Mouse (Mus musculus) midbrain, postnatal 0 days (tissue): ENCODE data around the gene Sh3pxd2a. TPM values are rescaled to one million over a fixed set of nuclear protein-coding genes. Genes with fewer than 3 reads are reported as not detected.

Experiments used
- ATAC-seq: fragments of 200-750 bp; cut with Nextera tagmentation; 2 replicates; pipeline ENCODE4 v1.8.0; 2017; ENCODE audit warnings: moderate number of reproducible peaks, mild to moderate bottlenecking, moderate TSS enrichment, moderate library complexity; ENCODE audit not compliant: low FRiP score
- DNase-seq: peaks from one replicate; pipeline ENCODE4 v3.0.0-alpha.2; 2015; ENCODE audit warnings: low spot score
- H3K27ac ChIP-seq: fragments of 300-500 bp; sonication (generic); 2 replicates; pipeline ENCODE4 v1.5.1; 2014; ENCODE audit warnings: low read depth, mild to moderate bottlenecking, low read length, mixed read lengths
- H3K27me3 ChIP-seq: fragments of 300-500 bp; sonication (generic); 2 replicates; pipeline ENCODE4 v1.6.1; 2014; ENCODE audit warnings: low read length, control low read depth, mixed read lengths; ENCODE audit not compliant: insufficient read depth
- H3K36me3 ChIP-seq: fragments of 300-500 bp; sonication (generic); 2 replicates; pipeline ENCODE4 v1.6.1; 2014; ENCODE audit warnings: low read length, control low read depth, mixed read lengths; ENCODE audit not compliant: insufficient read depth
- H3K4me1 ChIP-seq: fragments of 300-500 bp; sonication (generic); 2 replicates; pipeline ENCODE4 v1.6.1; 2014; ENCODE audit warnings: mild to moderate bottlenecking, control low read depth, antibody characterized with exemption, low read length, mixed read lengths; ENCODE audit not compliant: insufficient read depth
- H3K4me2 ChIP-seq: fragments of 300-500 bp; sonication (generic); 2 replicates; pipeline ENCODE4 v1.6.1; 2014; ENCODE audit warnings: low read depth, mild to moderate bottlenecking, low read length, mixed read lengths; ENCODE audit not compliant: poor library complexity, severe bottlenecking
- H3K4me3 ChIP-seq: fragments of 300-500 bp; sonication (generic); 2 replicates; pipeline ENCODE4 v1.5.1; 2014; ENCODE audit warnings: low read depth, mild to moderate bottlenecking, low read length, moderate library complexity
- H3K9ac ChIP-seq: fragments of 300-500 bp; sonication (generic); replicated peaks from 2 replicates; pipeline ENCODE4 v1.6.1; 2014; ENCODE audit warnings: mild to moderate bottlenecking, low read length, moderate library complexity, mixed read lengths; ENCODE audit not compliant: poor library complexity, severe bottlenecking
- H3K9me3 ChIP-seq: fragments of 300-500 bp; sonication (generic); 2 replicates; pipeline ENCODE4 v1.6.1; 2016; ENCODE audit warnings: low read length, control low read depth
- CTCF ChIP-seq: IDR thresholded peaks from 2 replicates; pipeline ENCODE4 v1.5.1; 2016; ENCODE audit warnings: antibody characterized with exemption, mild to moderate bottlenecking
- WGBS: fragments of 180-500 bp; shearing (Covaris S2); extraction: QIAGEN DNeasy Blood & Tissue Kit; methylation state at CpG from one replicate; pipeline ENCODE4 v1.1.7; 2014; 5-methylcytosine and 5-hydroxymethylcytosine counted together
- polyA plus RNA-seq: library from polyadenylated mRNA; unstranded; fragments of >200 nt; fragmentation: Nextera tagmentation; extraction: Ambion mirVana; gene quantifications from 2 replicates; pipeline ENCODE4 v1.2.1, GENCODE M21; 2015
- total RNA-seq: library from RNA; depleted of rRNA; stranded (reverse); fragments of >200 nt; gene quantifications from 2 replicates; pipeline ENCODE4 v1.2.3, GENCODE M21; 2014

The Sh3pxd2a gene
- total and polyA plus RNA-seq, 2 experiments from 2014 or later, result 1.5 to 21.0 TPM

- DNase-seq (no peak), ATAC-seq (no peak)
- Histone ChIP-seq H3K4me1 (peaks cover 6% of the 10 kb centered on the region; the same call in 1 of the 2 replicates), H3K27ac (no peak overlapping the region), H3K4me3 (no peak overlapping the region), H3K9me3 (no peaks in the 10 kb centered on the region), H3K4me2 (no peak overlapping the region), H3K27me3 (no peaks in the 10 kb centered on the region), H3K9ac (no peak overlapping the region), H3K36me3 (no peaks in the 10 kb centered on the region)
- TF ChIP-seq CTCF, result no peak
- WGBS, result 94% methylated on average over 9 of the region's 9 CpGs
Measured at GRCm38 (mm10) chr19:47487572-47487971, 23.4 kb upstream of the Sh3pxd2a start.

GRCm38 (mm10) chr19:47485997-47486566 lies 21.9 kb upstream of the Sh3pxd2a start:
- peak; percentile 33 for DNase-seq
- H3K27ac ChIP-seq, result 0 out of 2 replicates have a peak overlapping the region, but pooled peaks have one; percentile 9
- 0 out of 2 replicates have a peak overlapping the region, but pooled peaks have one; percentile 7 for H3K4me2 ChIP-seq
- H3K4me1 ChIP-seq, result peaks cover 6% of the 10 kb centered on the region; the same call in 1 of the 2 replicates
- WGBS, result 37% methylated on average over 9 of the region's 9 CpGs
- H3K27me3 ChIP-seq, result no peaks in the 10 kb centered on the region
- H3K9ac ChIP-seq, result no peak overlapping the region
- no peak for TF ChIP-seq CTCF
- ATAC-seq, result no peak
- H3K9me3 ChIP-seq, result no peaks in the 10 kb centered on the region
- H3K4me3 ChIP-seq, result no peak overlapping the region
- H3K36me3 ChIP-seq, result no peaks in the 10 kb centered on the region

GRCm38 (mm10) chr19:47484110-47484509 lies 19.9 kb upstream of the Sh3pxd2a start:
- Histone ChIP-seq H3K9ac (no peak overlapping the region), H3K9me3 (no peaks in the 10 kb centered on the region), H3K27ac (peak overlapping the region; percentile 39), H3K27me3 (no peaks in the 10 kb centered on the region), H3K4me1 (peaks cover 6% of the 10 kb centered on the region; the same call in 1 of the 2 replicates), H3K36me3 (no peaks in the 10 kb centered on the region), H3K4me2 (no peak overlapping the region), H3K4me3 (no peak overlapping the region)
- DNase-seq (peak; percentile 60), ATAC-seq (peak; percentile 66; the same call in 1 of the 2 replicates)
- 71% methylated on average over 3 of the region's 3 CpGs for WGBS
- TF ChIP-seq CTCF, result no peak

GRCm38 (mm10) chr19:47483346-47483745 lies 19.1 kb upstream of the Sh3pxd2a start:
- no peaks in the 10 kb centered on the region for H3K36me3 ChIP-seq
- H3K4me1 ChIP-seq, result peaks cover 6% of the 10 kb centered on the region; the same call in 1 of the 2 replicates
- H3K27me3 ChIP-seq, result no peaks in the 10 kb centered on the region
- no peak overlapping the region for H3K9ac ChIP-seq
- no peaks in the 10 kb centered on the region for H3K9me3 ChIP-seq
- no peak overlapping the region for H3K4me2 ChIP-seq
- WGBS, result 74% methylated on average over 3 of the region's 3 CpGs
- no peak for TF ChIP-seq CTCF
- H3K27ac ChIP-seq, result no peak overlapping the region
- DNase-seq (no peak), ATAC-seq (no peak)
- H3K4me3 ChIP-seq, result no peak overlapping the region

- Histone ChIP-seq H3K36me3 (no peaks in the 10 kb centered on the region), H3K9ac (no peak overlapping the region), H3K9me3 (no peaks in the 10 kb centered on the region), H3K4me2 (no peak overlapping the region), H3K4me1 (0 out of 2 replicates have a peak, but pooled peaks cover 6% of the 10 kb centered on the region), H3K27me3 (no peaks in the 10 kb centered on the region), H3K4me3 (no peak overlapping the region), H3K27ac (no peak overlapping the region)
- 54% methylated on average over 3 of the region's 3 CpGs for WGBS
- no peak for DNase-seq
- ATAC-seq, result no peak
- TF ChIP-seq CTCF, result no peak
Measured at GRCm38 (mm10) chr19:47473453-47473852, 9.3 kb upstream of the Sh3pxd2a start.

- no peak overlapping the region; the same call in 1 of the 2 replicates for H3K4me2 ChIP-seq
- no peak overlapping the region for H3K27ac ChIP-seq
- no peaks in the 10 kb centered on the region for H3K36me3 ChIP-seq
- WGBS, result 25% methylated on average over 15 of the region's 15 CpGs
- no peak overlapping the region for H3K9ac ChIP-seq
- TF ChIP-seq CTCF, result no peak
- no peak overlapping the region for H3K4me3 ChIP-seq
- H3K27me3 ChIP-seq, result no peaks in the 10 kb centered on the region
- H3K4me1 ChIP-seq, result 0 out of 2 replicates have a peak, but pooled peaks cover 6% of the 10 kb centered on the region
- DNase-seq, result peak; percentile 21
- ATAC-seq, result no peak
- H3K9me3 ChIP-seq, result no peaks in the 10 kb centered on the region
Measured at GRCm38 (mm10) chr19:47472881-47473400, 8.7 kb upstream of the Sh3pxd2a start.
